Mouse (Mus musculus) cerebellum, adult 9-11 months (tissue): Measurements from ENCODE around the gene Gm9040.
"Not testable (repeated sequence)": the region's sequence is repeated elsewhere in the genome, so short reads cannot be mapped to it uniquely, and the experiment has no call there.

Source experiments
- DNase-seq: peaks from one replicate; pipeline ENCODE4 v3.0.0; 2022

Gene Gm9040

DNA sequence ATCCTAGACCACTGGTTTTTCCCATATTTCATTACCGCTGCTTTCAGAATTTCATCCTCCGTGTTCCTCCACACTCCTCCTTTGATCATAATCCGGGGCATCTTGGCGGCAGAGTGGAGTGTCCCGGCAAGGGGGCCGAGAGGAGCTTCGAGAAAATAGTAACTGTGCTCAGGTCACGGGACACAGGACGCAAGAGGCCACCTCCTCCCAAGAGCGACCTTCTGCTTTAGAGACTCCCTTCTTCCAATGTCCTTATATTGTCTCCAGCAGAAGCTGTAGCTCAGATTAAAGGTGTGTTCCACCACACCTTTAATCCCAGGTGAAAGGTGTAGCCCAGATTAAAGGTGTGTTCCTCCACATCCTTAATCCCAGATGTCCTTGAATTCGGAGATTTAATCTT is at the start of gene Gm9040:
Gene Gm9040, minus strand, starts transcription at position 101 of the 400 bp plus-strand sequence.
- DNase-seq, result not testable (repeated sequence)

DNA sequence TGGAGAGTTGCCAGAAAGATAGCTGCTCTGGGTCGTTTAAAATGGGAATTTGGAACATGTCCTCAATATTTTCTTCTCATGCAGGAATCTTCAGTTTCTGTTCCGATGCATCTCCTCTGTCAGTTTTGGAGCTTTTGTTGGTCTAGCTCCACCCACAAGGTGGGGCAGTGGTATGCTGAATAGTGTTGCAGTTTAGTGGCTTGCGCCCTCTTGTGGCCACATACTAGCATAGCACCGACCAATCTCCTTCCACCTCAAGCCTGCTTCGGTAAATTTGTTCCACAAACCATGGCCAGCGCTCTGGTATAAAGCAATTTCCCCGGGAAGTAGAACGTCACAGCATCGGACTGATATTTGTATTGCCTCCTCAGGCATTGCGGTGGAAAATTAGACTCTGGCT is 43.7 kb upstream of the Gm9040 start:
- peak; percentile 50 for DNase-seq

DNA sequence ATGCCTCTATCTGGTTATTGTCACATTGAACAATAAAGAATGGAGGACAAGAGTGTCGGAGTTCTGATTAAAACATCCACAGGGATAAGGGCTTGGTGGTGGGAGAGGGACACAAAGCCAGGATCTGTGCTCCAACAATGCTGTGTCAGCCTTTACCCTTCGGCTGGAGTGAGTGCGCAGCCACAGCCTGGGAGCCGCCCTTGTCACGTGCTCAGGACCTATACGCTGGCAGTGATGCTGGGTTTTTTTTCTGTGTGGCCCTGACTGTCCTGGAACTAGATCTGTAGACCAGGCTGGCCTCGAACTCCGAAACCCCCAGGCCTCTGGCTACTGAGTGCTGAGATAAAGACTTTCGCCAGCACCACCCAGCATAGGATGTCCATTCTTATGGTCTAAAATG is 42.7 kb upstream of the Gm9040 start:
- DNase-seq, result no peak

DNA sequence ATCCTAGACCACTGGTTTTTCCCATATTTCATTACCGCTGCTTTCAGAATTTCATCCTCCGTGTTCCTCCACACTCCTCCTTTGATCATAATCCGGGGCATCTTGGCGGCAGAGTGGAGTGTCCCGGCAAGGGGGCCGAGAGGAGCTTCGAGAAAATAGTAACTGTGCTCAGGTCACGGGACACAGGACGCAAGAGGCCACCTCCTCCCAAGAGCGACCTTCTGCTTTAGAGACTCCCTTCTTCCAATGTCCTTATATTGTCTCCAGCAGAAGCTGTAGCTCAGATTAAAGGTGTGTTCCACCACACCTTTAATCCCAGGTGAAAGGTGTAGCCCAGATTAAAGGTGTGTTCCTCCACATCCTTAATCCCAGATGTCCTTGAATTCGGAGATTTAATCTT is 27.2 kb upstream of the Gm9040 start, which contains the start of gene Gm9049:
Gene Gm9049, minus strand, starts transcription at position 101 of the 400 bp plus-strand sequence.
- DNase-seq, result not testable (repeated sequence)

DNA sequence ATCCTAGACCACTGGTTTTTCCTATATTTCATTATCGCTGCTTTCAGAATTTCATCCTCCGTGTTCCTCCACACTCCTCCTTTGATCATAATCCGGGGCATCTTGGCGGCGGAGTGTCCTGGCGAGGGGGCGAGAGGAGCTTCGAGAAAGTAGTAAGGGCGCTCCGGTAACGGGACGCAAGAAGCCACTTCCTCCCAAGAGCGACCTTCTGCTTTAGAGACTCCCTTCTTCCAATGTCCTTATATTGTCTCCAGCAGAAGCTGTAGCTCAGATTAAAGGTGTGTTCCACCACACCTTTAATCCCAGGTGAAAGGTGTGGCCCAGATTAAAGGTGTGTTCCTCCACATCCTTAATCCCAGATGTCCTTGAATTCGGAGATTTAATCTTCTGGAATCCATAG is 21.8 kb upstream of the Gm9040 start, which contains the start of gene Gm9048:
Gene Gm9048, minus strand, starts transcription at position 101 of the 400 bp plus-strand sequence.
- not testable (repeated sequence) for DNase-seq

DNA sequence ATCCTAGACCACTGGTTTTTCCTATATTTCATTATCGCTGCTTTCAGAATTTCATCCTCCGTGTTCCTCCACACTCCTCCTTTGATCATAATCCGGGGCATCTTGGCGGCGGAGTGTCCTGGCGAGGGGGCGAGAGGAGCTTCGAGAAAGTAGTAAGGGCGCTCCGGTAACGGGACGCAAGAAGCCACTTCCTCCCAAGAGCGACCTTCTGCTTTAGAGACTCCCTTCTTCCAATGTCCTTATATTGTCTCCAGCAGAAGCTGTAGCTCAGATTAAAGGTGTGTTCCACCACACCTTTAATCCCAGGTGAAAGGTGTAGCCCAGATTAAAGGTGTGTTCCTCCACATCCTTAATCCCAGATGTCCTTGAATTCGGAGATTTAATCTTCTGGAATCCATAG is 16.4 kb upstream of the Gm9040 start, which contains the start of gene Gm9046:
Gene Gm9046, minus strand, starts transcription at position 101 of the 400 bp plus-strand sequence.
- DNase-seq, result not testable (repeated sequence)

DNA sequence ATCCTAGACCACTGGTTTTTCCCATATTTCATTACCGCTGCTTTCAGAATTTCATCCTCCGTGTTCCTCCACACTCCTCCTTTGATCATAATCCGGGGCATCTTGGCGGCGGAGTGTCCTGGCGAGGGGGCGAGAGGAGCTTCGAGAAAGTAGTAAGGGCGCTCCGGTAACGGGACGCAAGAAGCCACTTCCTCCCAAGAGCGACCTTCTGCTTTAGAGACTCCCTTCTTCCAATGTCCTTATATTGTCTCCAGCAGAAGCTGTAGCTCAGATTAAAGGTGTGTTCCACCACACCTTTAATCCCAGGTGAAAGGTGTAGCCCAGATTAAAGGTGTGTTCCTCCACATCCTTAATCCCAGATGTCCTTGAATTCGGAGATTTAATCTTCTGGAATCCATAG is 11.0 kb upstream of the Gm9040 start, which contains the start of gene Gm9045:
Gene Gm9045, minus strand, starts transcription at position 101 of the 400 bp plus-strand sequence.
- not testable (repeated sequence) for DNase-seq

DNA sequence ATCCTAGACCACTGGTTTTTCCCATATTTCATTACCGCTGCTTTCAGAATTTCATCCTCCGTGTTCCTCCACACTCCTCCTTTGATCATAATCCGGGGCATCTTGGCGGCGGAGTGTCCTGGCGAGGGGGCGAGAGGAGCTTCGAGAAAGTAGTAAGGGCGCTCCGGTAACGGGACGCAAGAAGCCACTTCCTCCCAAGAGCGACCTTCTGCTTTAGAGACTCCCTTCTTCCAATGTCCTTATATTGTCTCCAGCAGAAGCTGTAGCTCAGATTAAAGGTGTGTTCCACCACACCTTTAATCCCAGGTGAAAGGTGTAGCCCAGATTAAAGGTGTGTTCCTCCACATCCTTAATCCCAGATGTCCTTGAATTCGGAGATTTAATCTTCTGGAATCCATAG is 5.5 kb upstream of the Gm9040 start, which contains the start of gene Gm9044:
Gene Gm9044, minus strand, starts transcription at position 101 of the 400 bp plus-strand sequence.
- not testable (repeated sequence) for DNase-seq

DNA sequence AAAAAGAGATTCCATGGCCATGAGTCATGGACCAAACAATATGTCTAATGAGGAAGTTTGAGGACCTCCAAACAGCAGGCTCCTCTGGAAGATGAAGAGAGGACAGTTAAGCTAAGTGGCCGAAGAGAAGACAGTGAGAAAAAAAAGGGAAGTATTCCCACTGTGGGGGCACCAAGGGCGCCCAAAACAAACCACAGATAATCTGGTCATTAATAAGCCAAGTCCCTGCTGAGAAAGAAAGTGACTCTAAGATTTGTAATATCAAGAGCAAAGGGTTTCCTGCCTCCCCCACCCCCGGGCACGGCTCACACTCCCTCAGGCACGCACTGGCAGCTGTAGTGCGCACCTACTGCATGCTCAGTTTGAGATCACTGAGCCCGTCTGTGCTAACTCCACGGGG is 7.7 kb downstream of the Gm9040 start:
- no peak for DNase-seq

DNA sequence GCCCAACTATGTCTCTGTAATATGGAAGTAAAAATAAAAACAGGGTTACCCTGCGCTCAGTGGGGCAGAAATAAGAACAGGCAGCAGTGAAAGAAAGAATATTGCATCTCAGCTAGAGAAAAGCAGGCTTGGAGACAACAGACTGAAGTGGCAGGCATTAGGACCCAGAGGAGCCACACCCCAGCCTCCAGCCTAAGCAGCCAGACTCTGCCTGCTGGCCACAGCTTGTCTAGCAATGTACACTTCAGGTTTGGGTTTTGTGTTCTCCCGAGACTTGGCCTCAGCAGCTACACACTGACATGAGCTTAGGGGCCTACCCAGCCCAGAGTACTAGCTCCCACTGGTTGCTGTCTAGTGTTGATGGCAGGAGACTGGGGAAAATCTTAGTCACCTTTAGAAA is 24.6 kb downstream of the Gm9040 start:
- DNase-seq, result not testable (repeated sequence)

DNA sequence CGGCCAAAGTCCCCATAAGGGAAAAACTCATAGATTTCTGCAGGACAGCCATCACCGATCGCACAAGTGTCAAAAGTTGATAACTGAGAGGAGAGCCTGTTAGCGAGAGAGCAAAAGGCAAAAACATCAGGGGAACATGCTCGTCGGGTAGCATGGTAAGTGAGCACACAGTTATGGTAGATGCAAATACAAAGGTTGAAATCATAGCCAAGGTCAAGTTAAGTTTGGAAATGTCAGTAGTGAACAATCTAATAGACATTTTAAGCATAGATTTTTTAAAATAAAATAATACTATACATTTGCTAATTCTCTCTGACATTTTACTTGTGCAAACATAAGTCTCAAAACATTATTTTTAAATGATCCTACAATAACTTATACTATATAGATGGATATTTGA is 31.8 kb downstream of the Gm9040 start, which contains the start of gene Iltifb:
Gene Iltifb, minus strand, starts transcription at position 101 of the 400 bp plus-strand sequence.
- no peak for DNase-seq

DNA sequence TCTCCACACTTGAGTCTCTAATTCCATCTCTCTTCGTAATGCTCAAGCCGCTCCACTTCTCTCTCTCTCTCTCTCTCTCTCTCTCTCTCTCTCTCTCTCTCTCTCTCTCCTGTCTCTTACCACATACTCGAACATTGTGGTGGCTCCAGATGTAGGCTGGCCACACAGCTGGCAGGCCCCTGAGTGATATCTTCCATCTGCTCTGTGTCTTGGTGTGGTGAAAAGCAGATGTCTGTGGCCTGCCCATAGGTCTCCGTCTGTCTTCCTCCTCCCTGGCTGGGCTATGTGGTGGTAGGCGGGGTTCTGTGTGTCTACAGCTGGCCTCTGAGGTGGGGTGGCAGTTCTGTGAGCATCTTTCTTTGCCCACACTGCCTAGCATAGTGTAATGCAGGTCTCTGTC is 43.8 kb downstream of the Gm9040 start:
- DNase-seq, result not testable (repeated sequence)

DNA sequence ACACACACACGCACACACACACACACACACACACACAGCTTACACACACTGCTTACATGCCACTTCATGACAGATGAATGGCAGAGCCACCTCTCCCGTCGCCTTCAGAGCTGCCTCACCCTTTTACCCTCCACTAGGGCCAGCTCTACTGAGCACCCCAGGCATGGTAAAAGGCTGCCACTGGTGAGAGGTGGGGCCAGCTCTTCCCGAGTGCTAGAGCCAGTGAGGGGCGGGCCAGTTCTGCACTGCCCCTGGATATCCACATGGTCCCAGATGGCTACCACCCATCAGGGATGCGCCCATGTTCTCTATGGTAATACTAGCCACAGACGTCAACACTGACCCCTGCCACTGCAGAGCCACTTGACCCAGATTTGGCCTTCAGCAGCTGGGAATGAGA is 44.2 kb downstream of the Gm9040 start:
- not testable (repeated sequence) for DNase-seq

DNA sequence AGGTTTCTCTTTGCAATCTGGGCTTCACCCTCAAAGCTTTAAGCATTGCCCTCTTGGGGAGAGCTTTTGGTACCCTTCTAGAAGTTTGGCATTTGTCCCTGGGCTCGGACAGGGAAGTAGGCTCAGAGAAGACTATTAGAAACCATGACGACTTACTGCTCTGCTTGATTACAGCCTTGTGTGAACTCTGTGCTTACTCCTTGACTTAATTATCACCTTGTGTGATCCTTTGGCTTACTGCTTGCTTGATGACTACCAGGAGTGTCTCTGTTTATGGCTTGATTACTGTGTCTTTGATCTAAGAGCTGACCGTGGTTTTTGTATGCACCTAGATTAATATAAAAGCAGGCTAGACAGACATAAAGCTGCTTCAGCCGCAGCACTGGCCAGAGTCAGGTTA is 48.7 kb downstream of the Gm9040 start:
- DNase-seq, result not testable (repeated sequence)
